Mouse (Mus musculus): ENCODE measurements around the gene Clcc1. TPM values are rescaled to one million over a fixed set of nuclear protein-coding genes. Genes with fewer than 3 reads are reported as not detected.

Clcc1 gene
- polyA plus RNA-seq (2017; shearing (Covaris generic)) = 61.3 TPM

GRCm38 (mm10) chr3:108653710-108654379, at the start of gene Clcc1:
Gene Clcc1, plus strand, starts transcription at chr3:108653913.

DNA sequence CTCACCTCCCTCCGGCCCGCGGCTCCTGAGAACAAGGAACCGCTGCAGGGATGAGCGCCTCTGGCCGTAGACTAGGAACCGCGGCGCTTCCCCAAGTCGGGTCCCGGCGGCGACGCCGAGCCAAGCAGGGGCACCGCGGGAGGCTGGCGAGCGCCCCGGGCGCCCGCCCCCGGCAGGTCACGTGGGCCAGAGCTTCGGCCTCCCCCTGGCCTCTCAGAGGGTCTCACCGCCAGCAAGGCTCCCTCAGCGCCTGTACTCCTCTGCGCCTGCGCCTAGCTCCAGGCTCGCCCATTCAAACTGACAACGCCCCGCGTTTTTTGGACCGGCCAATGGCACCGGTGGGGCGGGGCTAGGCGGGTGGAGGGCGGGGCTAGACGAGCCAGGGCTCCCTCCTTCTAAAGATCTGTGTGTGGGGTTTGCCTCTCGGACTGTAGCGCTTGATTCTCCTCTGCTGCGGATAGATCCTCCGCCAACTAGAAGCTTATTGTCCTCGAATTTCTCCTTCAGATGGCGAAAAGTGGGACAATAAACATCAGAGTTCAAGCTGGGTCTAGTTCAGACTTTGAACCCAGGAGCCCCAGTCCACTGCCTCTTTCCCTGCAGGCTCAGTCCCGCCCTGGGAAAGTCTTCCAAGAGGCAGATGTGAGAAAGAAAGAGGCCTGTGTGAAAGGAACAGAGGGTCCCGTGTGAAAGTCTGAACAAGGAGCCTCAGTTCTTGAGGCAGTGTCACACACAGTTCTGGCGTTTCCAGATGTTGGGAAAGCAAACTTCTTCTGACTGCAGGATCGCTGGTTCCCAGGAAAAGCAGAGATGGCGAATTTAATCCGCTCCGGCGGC, 68.5 kb downstream of the Clcc1 start, which contains the start of gene Gpsm2:
Gene Gpsm2, minus strand, starts transcription at position 274 of the 837 bp plus-strand sequence.

Other genes with a start within 250 kb of the Clcc1 start
- 1.2 TPM for gene Celsr2, start 238.4 kb upstream of the Clcc1 start, polyA plus RNA-seq (2017; shearing (Covaris generic))
- 164 TPM for gene Sars, start 208.7 kb upstream of the Clcc1 start, polyA plus RNA-seq (2017; shearing (Covaris generic))
- gene 1700013F07Rik, start 119.8 kb upstream of the Clcc1 start, polyA plus RNA-seq (2017; shearing (Covaris generic)) = not detected
- gene 5330417C22Rik, start 117.4 kb upstream of the Clcc1 start, polyA plus RNA-seq (2017; shearing (Covaris generic)) = 0.16 TPM
- 33.1 TPM for gene Tmem167b, start 91.4 kb upstream of the Clcc1 start, polyA plus RNA-seq (2017; shearing (Covaris generic))
- 27.5 TPM for gene Taf13, start 82.2 kb upstream of the Clcc1 start, polyA plus RNA-seq (2017; shearing (Covaris generic))
- gene Wdr47, start 62.6 kb upstream of the Clcc1 start, polyA plus RNA-seq (2017; shearing (Covaris generic)) = 12.3 TPM
- 6.7 TPM for gene Gpsm2, start 68.4 kb downstream of the Clcc1 start, polyA plus RNA-seq (2017; shearing (Covaris generic))
- 0.04 TPM for gene Aknad1, start 85.7 kb downstream of the Clcc1 start, polyA plus RNA-seq (2017; shearing (Covaris generic))
- 59.5 TPM for gene Stxbp3, start 186.6 kb downstream of the Clcc1 start, polyA plus RNA-seq (2017; shearing (Covaris generic))
- gene Fndc7, start 236.1 kb downstream of the Clcc1 start, polyA plus RNA-seq (2017; shearing (Covaris generic)) = 0.26 TPM

Data from CD4-positive, CD25-positive, alpha-beta regulatory T cell (primary cell).